Mouse (Mus musculus) left cerebral cortex, postnatal 14 days (tissue): ENCODE measurements at regions not wholly inside any gene's neighbourhood (a gene's known extent, or its start where the extent isn't known, plus 50 kb on each side); places are given as distances from the start of the nearest gene placed in this dataset.

Experiments
- DNase-seq, 2 experiments: peaks; one replicate each; pipeline ENCODE4 v3.0.0; 2021 to 2022; ENCODE audit warnings: low spot score in 2 of 2, mixed read lengths in 1 of 2
- intact Hi-C: fragments of 180-260 bp; cut with DNase I; formaldehyde crosslinking; loops from one replicate; pipeline ENCODE4 v1.15.1; 2025

DNA sequence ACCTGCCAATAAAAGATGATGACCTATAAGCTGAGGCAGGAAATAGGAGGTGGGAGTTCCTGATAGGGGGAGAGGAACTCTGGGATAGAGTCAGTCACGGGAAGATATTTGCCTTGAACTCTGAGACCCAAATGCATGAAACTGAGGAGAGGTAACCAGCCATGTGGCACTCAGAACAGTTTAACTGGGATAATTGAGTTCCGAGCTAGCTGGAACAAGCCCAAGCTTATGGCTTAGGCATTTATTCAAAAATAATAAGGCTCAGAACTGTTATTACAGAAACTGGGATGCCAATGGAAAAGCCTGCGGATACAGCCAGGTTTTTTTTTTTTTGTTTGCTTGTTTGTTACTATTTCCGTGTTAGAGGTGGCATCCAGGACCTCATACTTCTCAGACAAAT lies 425.0 kb downstream of the Ate1 start:
- DNase-seq = no peak
- intact Hi-C loops = no loop called here

GRCm38 (mm10) chr7:130098606-130099005 lies 421.6 kb downstream of the Ate1 start:
- intact Hi-C loops = no loop called here
- no peak for DNase-seq

DNA sequence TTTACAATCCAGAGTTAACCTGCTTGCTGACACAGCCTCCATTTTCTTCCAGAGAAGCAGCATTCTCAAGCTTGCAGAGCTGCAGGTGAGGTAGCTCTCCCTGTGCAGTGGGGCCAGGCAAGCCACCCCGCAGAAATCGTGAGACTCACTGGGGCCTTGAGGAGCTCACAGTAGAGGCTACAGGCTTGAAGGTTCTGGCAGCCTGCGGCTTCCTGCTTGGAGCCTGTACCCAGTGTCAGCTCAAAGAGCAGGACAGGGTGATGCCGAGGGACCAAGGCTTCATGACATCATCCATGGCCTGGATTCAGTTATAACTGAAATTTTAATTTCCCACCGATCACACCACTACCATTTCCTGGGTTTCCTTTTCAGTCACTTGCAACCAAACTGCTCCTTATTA lies 417.5 kb downstream of the Ate1 start:
- DNase-seq = no peak
- intact Hi-C loops = no loop called here

DNA sequence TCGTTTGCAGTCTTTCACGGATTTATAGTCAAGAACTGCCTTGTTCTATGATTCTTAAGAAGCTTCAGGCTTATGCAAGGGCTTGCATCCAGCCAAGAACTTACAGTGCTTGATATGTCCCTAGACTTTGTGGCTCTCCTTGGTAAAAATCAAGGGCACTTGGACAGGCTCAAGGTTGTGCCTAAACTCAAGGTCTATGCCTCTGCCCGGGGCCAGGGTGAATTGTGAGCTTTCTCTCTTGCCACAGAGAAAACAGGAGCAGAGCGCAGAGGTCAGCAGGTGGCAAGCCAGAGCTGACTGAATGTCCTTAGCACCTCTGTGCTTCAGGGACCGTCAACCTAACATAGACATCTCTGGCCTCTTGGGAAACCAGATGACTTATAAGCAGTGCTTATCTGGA lies 413.2 kb downstream of the Ate1 start:
- intact Hi-C loops = no loop called here
- no peak for DNase-seq

DNA sequence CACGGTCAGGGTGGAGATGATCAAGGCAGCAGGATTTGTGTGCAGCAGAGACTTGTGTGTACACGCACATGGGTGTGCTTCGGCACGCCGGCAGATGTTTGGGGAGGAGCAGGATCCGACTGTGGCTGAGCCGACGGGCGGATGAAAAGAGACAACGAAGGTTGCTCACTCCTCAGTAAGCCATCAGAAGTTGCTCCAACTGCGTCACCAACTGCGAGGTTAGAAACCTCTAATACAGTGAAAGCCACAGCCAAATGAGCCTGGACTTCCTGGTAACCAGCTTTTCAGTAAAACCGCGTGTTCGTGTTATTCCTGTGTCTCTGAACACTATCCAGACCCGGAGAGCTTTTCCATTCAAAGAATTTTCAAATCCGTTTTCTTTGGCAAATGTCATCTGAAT lies 411.8 kb downstream of the Ate1 start:
- DNase-seq = no peak
- intact Hi-C loops = no loop called here
